Mouse (Mus musculus) heart, embryonic 10.5 days (tissue): ENCODE measurements around the gene Ccdc63. TPM values are rescaled to one million over a fixed set of nuclear protein-coding genes. Genes with fewer than 3 reads are reported as not detected.
A peak's percentile ranks its signal among the peaks of the same experiment; 100 is the strongest.

Experiments used
- DNase-seq: peaks from one replicate; pipeline ENCODE4 v3.0.0-alpha.2; 2017; ENCODE audit warnings: low spot score
- H3K27ac ChIP-seq: fragments of 300-500 bp; sonication (generic); 2 replicates; pipeline ENCODE4 v1.5.1; 2016; ENCODE audit warnings: mild to moderate bottlenecking
- H3K27me3 ChIP-seq: fragments of 300-500 bp; sonication (generic); 2 replicates; pipeline ENCODE4 v1.6.1; 2016; ENCODE audit warnings: mild to moderate bottlenecking; ENCODE audit not compliant: poor library complexity, insufficient read depth, severe bottlenecking
- H3K36me3 ChIP-seq: fragments of 300-500 bp; sonication (generic); 2 replicates; pipeline ENCODE4 v1.6.1; 2016; ENCODE audit warnings: mild to moderate bottlenecking, moderate library complexity
- H3K4me1 ChIP-seq: fragments of 300-500 bp; sonication (generic); 2 replicates; pipeline ENCODE4 v1.6.1; 2016; ENCODE audit warnings: mild to moderate bottlenecking
- H3K4me3 ChIP-seq: fragments of 300-500 bp; sonication (generic); 2 replicates; pipeline ENCODE4 v1.5.1; 2016; ENCODE audit warnings: mild to moderate bottlenecking, moderate library complexity
- H3K9me3 ChIP-seq: fragments of 300-500 bp; sonication (generic); 2 replicates; pipeline ENCODE4 v1.6.1; 2016; ENCODE audit warnings: mild to moderate bottlenecking, moderate library complexity
- WGBS: fragments of 180-500 bp; shearing (Covaris S2); methylation state at CpG from one replicate; pipeline ENCODE4 v1.1.7; 2016; 5-methylcytosine and 5-hydroxymethylcytosine counted together
- polyA plus RNA-seq: library from polyadenylated mRNA; unstranded; fragments of >200 nt; fragmentation: Nextera tagmentation; extraction: Ambion mirVana; gene quantifications from 2 replicates; pipeline ENCODE4 v1.2.1, GENCODE M21; 2016

Ccdc63 gene
- polyA plus RNA-seq, 1 experiment from 2014 or later, result 0.39 TPM

DNA sequence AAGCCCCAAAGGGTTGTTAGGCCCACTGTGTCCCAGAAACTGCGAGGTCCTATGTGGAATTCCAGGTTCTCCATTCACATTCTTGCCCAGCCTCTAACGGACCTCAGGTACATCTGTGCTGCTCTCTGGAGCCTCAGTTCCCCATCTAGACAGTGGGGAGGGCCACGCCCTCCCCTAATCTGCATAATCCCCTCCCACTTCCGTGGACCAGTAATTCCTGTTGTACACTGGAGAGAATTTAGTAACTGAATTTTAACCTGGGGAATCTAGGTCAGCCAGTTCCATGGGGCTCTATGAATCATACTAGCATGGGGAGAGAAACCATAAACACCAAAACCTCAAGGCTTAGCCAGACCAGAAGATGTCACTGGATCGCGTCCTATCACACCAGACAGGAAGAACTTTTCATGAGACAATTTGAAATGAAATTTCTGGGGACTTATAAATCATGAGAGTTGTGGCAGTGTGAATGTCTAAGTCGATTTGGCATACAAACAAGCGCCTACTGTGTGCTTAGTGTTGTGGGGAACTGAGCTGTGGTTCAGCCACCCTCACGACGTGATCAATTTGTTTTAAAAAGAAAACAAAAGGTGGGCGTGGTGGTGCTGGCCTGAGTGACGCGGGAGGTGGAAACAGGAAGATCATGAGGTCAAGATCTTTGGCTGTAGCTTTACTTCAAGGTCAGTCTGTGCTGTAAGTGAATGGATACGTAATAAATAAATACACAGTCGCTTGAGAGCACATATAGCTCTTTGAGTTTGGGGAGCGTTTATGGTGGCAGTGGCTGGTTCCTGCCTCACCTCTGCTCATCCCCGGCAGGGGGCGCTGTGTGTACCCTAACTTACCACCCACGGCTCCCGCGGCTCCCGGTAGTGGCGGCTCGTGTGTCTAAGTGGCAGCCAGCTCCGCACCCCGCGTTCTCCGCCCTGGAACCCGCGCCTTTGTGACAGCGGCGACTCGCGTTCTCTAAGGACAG is 9.3 kb downstream of the Ccdc63 start:
- no peaks in the 10 kb centered on the region for H3K9me3 ChIP-seq
- H3K36me3 ChIP-seq, result no peaks in the 10 kb centered on the region
- WGBS, result 8% methylated on average over 34 of the region's 34 CpGs
- H3K27me3 ChIP-seq, result peaks cover 16% of the 10 kb centered on the region; the same call in 1 of the 2 replicates
- peak; percentile 93 for DNase-seq
- H3K27ac ChIP-seq, result peak overlapping the region; percentile 50; the same call in 1 of the 2 replicates
- peaks cover 40% of the 10 kb centered on the region for H3K4me1 ChIP-seq
- H3K4me3 ChIP-seq, result peak overlapping the region; percentile 63

DNA sequence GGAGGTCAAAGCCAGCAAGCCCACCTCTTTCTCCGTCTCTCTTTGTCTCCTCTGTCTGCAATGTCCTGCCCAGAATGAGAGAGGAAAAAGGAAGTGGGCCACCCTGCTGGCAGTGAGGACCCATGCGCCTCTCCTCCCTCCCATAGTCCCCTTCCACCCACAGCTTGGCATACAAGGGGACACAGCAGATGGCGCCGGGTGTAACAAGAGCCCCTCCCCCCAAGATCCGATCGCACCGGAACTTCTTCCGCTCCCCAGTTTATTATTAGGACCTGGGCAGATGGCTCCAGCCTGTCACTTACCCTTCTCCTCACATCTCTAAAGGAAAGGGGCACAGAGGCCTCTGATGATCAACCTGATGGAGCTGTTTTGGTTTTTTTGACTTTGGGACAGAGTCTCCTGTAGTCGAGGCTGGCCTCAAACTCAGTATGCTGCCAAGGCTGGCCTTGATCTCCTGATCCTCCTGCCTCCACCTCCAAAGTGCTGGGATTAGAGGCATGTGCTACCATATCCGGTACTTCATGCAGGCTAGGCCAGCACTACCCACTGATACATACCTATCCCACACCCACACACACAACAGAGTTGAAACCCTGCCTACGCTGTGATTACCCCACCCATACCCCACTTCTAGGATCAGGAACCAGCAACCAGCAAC is 10.2 kb downstream of the Ccdc63 start:
- Histone ChIP-seq H3K27ac (no peak overlapping the region), H3K4me3 (no peak overlapping the region), H3K4me1 (peaks cover 31% of the 10 kb centered on the region), H3K27me3 (peaks cover 16% of the 10 kb centered on the region; the same call in 1 of the 2 replicates), H3K9me3 (no peaks in the 10 kb centered on the region), H3K36me3 (no peaks in the 10 kb centered on the region)
- 83% methylated on average over 11 of the region's 11 CpGs for WGBS
- no peak for DNase-seq

DNA sequence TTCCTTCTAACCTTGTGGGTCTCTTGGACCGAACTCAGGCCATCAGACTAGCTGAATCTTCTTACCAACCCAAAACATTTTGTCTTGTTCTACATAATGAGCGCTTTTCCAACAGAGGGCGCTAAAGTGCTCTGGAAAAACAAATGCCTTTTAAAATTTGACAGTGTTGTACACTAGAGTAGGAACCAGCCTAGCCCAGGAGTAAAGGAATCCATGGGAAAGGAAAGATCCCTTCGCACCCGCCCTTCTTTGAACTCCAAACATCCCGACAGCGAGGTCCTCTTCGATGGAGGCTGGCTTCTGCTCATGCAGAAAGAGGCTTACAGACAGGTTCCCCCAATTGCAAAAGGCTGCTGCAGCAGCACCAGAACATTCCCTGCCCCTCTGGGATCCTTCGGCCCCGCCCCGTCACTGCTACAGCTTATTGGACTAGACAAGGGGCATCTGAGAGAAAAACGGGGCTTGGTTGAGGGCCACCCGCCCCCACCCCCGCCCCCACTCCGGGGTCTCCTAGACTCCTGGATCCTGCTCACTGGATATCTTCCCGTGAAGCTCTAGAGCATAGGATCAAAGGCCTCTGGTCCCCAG is 11.5 kb downstream of the Ccdc63 start:
- DNase-seq, result no peak
- WGBS, result 28% methylated on average over 16 of the region's 16 CpGs
- H3K36me3 ChIP-seq, result no peaks in the 10 kb centered on the region
- H3K27ac ChIP-seq, result no peak overlapping the region
- no peaks in the 10 kb centered on the region for H3K9me3 ChIP-seq
- H3K4me1 ChIP-seq, result peaks cover 28% of the 10 kb centered on the region
- 0 out of 2 replicates have a peak overlapping the region, but pooled peaks have one; percentile 2 for H3K4me3 ChIP-seq
- H3K27me3 ChIP-seq, result peaks cover 16% of the 10 kb centered on the region; the same call in 1 of the 2 replicates

DNA sequence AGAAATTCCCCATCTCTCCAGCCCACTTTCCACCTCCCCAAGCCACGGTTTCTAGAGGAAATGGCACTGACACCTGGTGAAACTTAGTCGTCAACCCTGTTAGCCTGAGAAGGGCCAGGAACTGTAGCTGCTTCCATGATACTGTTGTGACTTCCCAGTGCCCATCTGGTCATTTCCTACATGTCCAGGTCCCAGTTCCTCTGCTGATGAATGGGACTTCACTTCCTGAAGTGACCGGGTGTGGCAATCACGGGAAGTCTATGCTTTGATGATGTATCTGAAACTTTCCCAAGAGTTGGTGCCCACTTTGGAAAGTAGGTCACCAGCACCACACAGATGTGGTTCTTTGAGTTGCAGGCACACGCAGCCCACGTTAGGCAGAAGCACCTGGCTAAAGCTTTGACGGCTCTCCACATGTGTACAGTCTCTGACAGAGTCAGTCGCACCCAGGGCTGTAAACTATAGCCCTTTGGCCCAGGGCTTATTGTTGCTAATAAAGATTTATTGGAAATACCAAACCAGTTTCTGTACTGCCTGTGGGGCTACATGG is 15.3 kb downstream of the Ccdc63 start:
- no peak overlapping the region for H3K4me3 ChIP-seq
- no peaks in the 10 kb centered on the region for H3K36me3 ChIP-seq

DNA sequence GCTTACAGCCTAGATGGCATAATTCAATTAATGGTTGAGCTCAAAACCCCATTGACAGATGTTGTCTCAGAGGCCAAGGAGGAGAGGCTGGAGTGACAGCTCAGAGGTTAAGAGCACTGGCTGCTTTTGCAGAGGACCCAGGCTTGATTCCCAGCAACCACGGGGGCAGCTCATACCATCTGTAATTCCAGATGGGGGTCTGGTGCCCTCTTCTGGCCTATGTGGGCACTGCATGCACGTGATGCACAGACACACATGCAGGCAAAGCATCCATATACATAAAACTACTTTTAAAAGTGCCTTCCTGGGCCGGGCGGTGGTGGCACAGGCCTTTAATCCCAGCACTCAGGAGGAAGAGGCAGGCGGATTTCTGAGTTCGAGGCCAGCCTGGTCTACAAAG is 24.4 kb downstream of the Ccdc63 start:
- Histone ChIP-seq H3K36me3 (no peaks in the 10 kb centered on the region), H3K27ac (no peak overlapping the region), H3K4me3 (no peak overlapping the region), H3K27me3 (no peaks in the 10 kb centered on the region; the same call in 1 of the 2 replicates), H3K4me1 (peaks cover 18% of the 10 kb centered on the region; the same call in 1 of the 2 replicates), H3K9me3 (no peaks in the 10 kb centered on the region)
- DNase-seq, result no peak
- 81% methylated on average over 6 of the region's 6 CpGs for WGBS

More for the DNA sequence above, 15.3 kb downstream of the Ccdc63 start:
- H3K27ac ChIP-seq, result no peak overlapping the region
- no peaks in the 10 kb centered on the region for H3K9me3 ChIP-seq
- 0 out of 2 replicates have a peak, but pooled peaks cover 6% of the 10 kb centered on the region for H3K27me3 ChIP-seq
- WGBS, result 74% methylated on average over 8 of the region's 8 CpGs
- DNase-seq, result no peak
- peaks cover 6% of the 10 kb centered on the region for H3K4me1 ChIP-seq

DNA sequence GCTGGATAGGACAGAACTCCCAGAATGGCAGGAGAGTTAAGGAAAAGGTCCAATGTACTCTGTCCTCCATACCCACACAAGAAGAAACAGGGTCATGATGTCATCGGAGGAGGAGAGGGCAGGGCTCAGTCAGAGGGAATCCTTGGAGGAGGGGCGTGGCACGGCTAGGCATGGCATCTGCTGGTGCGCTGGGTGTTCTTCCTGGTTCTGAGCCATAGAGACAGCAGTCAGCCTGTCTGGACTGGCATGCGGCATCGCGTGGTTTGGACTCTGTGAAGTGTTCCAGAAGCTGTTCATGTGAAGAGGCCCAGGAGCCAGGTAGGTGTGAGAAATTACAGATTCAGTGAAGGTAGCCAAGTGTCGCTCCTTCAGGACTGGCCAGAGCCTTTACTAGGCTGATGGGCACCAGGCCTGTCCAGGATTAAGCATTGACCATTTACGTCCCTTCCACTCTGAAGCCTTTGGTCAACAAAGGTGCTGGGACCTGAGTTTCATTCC is 25.3 kb downstream of the Ccdc63 start:
- no peaks in the 10 kb centered on the region for H3K9me3 ChIP-seq
- H3K27me3 ChIP-seq, result no peaks in the 10 kb centered on the region; the same call in 1 of the 2 replicates
- H3K36me3 ChIP-seq, result no peaks in the 10 kb centered on the region
- no peak for DNase-seq
- H3K4me3 ChIP-seq, result no peak overlapping the region
- WGBS, result 89% methylated on average over 9 of the region's 9 CpGs
- peaks cover 20% of the 10 kb centered on the region; the same call in 1 of the 2 replicates for H3K4me1 ChIP-seq
- H3K27ac ChIP-seq, result no peak overlapping the region

DNA sequence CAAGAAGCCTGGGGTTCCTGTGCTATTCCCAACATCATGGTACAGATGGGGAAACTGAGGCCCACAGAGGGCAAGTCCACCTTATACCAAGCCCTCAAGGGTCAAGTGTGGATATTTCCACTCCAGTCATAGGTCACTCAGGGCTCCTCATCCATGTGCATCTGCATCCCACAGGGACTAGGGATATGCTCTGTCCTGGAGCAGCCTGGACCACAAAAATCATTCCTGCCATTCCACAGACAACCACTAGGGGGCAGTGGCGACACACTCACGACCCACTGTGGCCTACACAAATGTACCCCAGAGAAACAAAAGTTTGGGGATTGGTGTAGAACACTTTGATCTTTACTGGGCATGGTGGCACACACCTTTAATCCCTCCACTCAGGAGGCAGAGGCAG is 26.4 kb downstream of the Ccdc63 start:
- H3K4me3 ChIP-seq, result no peak overlapping the region
- H3K27me3 ChIP-seq, result no peaks in the 10 kb centered on the region; the same call in 1 of the 2 replicates
- no peaks in the 10 kb centered on the region for H3K36me3 ChIP-seq
- no peak for DNase-seq
- H3K4me1 ChIP-seq, result peaks cover 25% of the 10 kb centered on the region
- H3K27ac ChIP-seq, result no peak overlapping the region
- H3K9me3 ChIP-seq, result no peaks in the 10 kb centered on the region
- 4% methylated on average over 2 of the region's 2 CpGs for WGBS

DNA sequence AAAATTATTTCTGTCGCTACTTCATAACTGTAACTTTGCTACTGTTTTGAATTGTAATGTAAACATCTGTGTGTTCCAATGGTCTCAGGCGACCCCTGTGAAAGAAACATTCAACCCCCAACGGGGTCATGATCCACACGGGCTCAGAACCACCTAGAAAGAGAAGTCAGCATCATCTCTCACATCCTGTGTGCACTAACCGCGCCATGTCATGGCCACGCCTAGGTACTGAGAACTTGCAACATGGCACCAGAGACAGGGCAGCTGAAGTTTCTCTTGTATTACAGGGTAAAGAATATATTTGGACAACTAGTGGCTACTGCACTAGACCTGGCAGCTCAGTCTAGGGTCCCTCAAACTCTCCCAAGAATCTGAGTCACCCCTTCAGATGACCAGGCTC is 27.2 kb downstream of the Ccdc63 start:
- H3K4me1 ChIP-seq, result peaks cover 26% of the 10 kb centered on the region
- WGBS, result 77% methylated on average over 7 of the region's 7 CpGs
- no peaks in the 10 kb centered on the region for H3K36me3 ChIP-seq
- no peak for DNase-seq
- H3K27ac ChIP-seq, result no peak overlapping the region
- no peaks in the 10 kb centered on the region; the same call in 1 of the 2 replicates for H3K27me3 ChIP-seq
- no peaks in the 10 kb centered on the region for H3K9me3 ChIP-seq
- no peak overlapping the region for H3K4me3 ChIP-seq

DNA sequence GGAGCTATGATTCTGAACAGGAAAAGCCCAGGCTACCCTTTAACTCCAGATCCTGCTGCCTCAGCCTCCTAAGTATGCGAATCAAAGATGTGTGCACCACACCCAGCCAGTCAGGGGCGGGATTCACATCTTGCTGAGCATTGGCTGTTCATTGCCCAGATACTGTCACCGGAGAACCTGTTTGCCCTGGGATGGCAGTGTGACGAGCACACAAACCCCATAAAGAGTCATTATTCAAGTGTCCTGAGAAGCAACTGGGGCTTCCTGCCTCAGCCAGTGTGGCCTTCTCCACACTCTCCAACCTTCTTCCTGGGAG is 28.7 kb downstream of the Ccdc63 start:
- Histone ChIP-seq H3K36me3 (peaks cover 8% of the 10 kb centered on the region; the same call in 1 of the 2 replicates), H3K9me3 (no peaks in the 10 kb centered on the region), H3K4me1 (peaks cover 31% of the 10 kb centered on the region), H3K4me3 (0 out of 2 replicates have a peak overlapping the region, but pooled peaks have one; percentile 9), H3K27me3 (no peaks in the 10 kb centered on the region; the same call in 1 of the 2 replicates), H3K27ac (peak overlapping the region; percentile 38; the same call in 1 of the 2 replicates)
- no peak for DNase-seq
- WGBS, result 43% methylated on average over 4 of the region's 4 CpGs

DNA sequence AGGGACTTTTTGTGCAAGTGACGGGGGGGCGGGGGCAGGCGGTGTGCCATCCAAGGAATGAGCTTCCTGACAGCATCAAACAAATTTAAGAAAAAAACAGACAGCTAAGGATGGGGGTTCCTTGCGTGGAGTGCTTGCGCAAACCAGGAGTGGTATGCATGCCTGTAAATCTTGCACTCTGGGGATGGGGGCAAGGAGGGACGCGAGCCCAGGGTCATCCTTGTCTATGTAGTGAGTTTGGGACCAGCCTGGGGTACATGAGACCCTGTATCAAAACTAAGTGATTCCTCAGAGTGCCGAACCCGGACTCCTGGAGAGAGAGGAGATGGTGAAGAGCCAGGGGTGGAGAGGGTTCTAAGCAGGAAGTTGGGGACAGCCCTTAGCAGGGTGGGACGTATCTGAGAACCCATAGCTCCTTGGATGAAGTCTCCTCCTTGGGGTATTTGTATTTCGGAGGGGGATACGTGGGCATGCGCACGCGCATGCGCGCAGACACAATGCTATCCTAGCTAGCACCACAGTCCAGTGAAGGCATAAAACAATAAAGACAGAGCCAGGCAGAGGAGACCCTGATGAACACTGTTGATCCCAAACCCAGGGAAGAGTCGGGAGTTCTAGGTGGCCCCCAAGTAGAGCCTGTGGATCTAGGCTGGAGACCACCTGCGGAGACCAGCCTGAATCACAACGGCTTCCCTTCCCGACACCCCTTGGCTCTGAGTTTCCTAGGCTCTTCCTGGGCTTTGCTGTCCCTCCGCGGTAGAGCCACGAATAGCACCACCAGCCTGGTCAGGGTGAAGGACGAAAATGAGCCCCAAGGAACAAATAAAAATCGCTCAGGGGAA is 29.3 kb downstream of the Ccdc63 start:
- peaks cover 35% of the 10 kb centered on the region for H3K4me1 ChIP-seq
- 0 out of 2 replicates have a peak overlapping the region, but pooled peaks have one; percentile 9 for H3K4me3 ChIP-seq
- H3K36me3 ChIP-seq, result peaks cover 14% of the 10 kb centered on the region
- no peak for DNase-seq
- 59% methylated on average over 26 of the region's 26 CpGs for WGBS
- H3K27ac ChIP-seq, result peak overlapping the region; percentile 38; the same call in 1 of the 2 replicates
- no peaks in the 10 kb centered on the region; the same call in 1 of the 2 replicates for H3K27me3 ChIP-seq
- H3K9me3 ChIP-seq, result no peaks in the 10 kb centered on the region

DNA sequence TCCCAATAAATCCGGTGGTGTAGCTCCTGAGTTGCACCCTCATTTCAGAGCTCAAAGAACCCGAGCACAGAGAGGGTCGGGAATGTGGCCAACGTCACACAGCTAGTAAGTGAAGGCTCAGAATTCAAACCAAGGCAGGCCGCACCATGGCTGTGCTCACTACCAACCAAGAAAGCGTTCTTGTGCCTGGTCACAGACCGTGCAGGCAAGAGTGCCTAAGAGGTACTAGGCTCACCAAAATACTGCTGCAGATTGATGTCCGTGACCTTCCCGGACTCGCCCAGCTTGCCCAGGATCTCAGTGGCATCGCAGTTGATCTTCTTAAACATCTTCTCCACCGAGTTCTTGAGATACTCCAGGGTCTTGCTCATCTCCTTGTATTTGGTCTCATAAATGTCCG is 30.0 kb downstream of the Ccdc63 start:
- H3K4me3 ChIP-seq, result no peak overlapping the region

More for the DNA sequence above, 30.0 kb downstream of the Ccdc63 start:
- H3K9me3 ChIP-seq, result no peaks in the 10 kb centered on the region
- no peak for DNase-seq
- no peak overlapping the region for H3K27ac ChIP-seq
- H3K27me3 ChIP-seq, result no peaks in the 10 kb centered on the region; the same call in 1 of the 2 replicates
- peaks cover 39% of the 10 kb centered on the region for H3K4me1 ChIP-seq
- H3K36me3 ChIP-seq, result peaks cover 21% of the 10 kb centered on the region
- WGBS, result 80% methylated on average over 13 of the region's 13 CpGs
